Mouse (Mus musculus) bone marrow macrophage, adult 2 months (primary cell): ENCODE measurements around the gene Prkaa1.

Experiments used
- CTCF ChIP-seq: IDR thresholded peaks from 2 replicates; pipeline ENCODE4 v1.5.1; 2012; ENCODE audit warnings: low read depth, mild to moderate bottlenecking, low read length, moderate library complexity
- POLR2A ChIP-seq: IDR thresholded peaks from 2 replicates; pipeline ENCODE4 v1.6.1; 2012; ENCODE audit warnings: mild to moderate bottlenecking, low read depth, low read length, borderline replicate concordance

GRCm38 (mm10) chr15:5196691-5197090 is 53.0 kb downstream of the Prkaa1 start:
- TF ChIP-seq CTCF (no peak), POLR2A (no peak)
